Mouse (Mus musculus): ENCODE measurements around the gene Pdzd7. TPM values are rescaled to one million over a fixed set of nuclear protein-coding genes. Genes with fewer than 3 reads are reported as not detected.

Pdzd7 gene
- polyA plus RNA-seq, 1 experiment from 2014 or later, result 0.08 TPM

DNA sequence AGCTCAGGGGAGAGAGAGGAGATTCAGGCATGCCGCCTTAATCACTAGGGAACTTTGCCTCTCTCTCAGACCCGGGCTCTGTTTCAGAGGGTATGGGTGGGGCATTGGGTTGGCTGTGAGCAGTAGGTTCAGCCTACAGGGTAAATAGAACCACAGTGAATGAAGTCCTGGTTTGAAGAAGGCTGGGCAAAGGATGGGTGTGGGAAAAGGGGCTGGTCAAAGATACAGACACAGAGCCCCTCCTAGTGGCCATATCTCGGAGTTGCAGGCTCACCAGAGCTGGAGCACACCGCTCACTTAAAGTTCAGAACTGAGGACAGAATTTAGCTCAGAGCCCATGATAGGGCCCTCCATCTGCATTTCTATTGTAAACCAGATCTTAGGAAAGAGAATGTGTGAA is 13.7 kb downstream of the Pdzd7 start:
- peak; percentile 67 for DNase-seq (ENCODE audit: low spot score)

DNA sequence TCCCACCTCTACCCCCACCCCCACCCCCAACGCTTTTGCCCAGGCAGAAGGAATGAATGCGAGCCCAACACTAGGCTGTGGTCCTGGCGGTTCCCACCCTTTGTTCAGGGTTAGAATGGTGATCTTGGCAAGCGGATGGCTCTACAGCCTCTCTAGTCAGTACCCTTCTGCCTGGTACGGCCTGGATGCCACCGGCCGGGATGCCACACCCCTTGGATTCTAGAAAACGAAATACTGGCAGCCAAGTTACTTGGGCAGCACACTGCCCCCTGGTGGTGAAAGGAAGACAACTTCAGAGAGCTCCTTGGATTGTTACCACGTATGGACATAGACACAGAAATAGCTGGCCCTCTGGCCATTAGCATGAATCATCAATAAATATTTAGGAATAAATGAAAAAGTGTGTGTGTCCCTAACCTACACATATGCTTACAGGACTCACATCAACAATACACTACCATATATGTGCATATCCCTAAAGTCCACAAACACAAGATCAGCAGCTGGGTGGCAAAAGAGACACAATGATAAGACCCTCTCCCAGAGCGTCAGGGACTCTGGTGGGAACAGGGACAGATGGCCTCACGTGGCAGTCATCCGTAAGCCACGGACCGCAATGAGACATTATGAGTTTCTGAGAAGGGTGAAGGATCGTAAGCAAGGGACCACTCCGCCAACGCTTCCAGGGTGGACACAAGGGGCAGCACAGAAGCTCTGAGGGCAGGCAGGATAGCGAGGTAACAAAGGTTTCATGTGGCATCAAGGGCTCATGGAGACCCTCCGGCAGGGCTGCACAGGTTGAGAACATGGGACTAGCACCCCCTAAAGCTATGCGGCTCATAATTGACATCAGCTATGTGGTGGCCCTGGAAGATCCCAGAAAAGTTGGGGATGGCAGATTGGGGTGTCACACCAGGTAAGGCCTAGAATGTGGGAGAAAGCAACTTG is 14.5 kb downstream of the Pdzd7 start:
- peak; percentile 86 for DNase-seq (ENCODE audit: low spot score)

DNA sequence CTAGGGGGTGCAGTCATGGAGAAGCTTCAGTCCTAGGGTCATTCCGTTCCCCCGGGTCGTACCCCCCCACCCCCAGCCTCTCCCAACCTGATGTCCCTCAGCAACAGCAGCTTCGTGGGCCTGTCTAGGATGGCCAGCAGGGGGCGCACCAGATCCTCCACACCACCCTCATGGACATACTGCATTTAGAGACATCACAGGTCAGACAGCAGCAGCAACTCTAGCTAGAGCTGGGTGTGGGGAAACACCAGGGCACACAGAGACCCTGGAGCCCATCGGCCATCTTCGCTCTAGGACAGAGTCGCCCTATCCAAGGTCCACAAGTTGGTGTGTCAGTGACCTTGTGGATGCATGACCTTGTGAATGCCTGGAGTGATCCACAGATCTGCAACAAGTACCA is 15.4 kb downstream of the Pdzd7 start:
- DNase-seq (ENCODE audit: low spot score), result peak; percentile 60

DNA sequence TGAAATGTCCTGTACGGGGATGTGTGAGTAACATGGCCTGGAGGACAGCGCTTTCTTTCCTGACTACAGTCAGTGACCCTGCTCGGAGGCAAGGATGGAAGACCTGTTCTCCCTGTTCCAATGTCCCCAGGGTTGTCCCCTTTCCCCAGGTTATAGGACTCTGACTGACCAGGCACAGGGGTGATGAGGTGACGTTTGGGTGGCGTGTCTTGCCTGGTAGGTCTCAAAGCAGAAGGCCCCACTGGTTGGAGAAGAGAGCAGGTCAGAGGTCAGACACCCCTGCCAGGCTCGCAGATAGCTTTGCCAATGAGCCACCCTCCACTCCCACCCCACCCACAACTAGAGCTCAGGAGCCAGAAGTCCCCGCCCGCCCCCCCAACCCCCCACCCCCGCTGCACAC is 15.9 kb downstream of the Pdzd7 start:
- no peak for DNase-seq (ENCODE audit: low spot score)

DNA sequence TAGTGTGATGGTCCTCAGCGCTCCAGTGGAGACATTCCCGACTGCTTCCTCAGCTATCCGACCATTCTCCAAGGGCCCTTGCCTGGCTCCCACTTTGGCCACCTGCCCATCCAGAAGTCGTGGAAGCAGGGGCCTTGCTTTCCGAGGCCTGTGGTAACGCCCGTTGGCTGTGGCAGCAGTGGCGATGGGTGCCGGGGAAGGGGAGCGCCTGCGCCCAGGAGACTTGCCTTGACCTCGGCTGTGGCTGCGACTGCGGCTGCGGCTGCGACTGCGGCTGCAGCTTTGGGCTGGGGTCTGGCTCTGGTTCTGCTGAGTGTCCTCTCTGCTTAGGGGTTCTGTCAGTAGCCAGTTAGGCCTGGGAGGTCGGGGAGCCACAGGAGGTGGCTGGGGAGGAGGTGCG is 16.8 kb downstream of the Pdzd7 start:
- no peak for DNase-seq (ENCODE audit: low spot score)

DNA sequence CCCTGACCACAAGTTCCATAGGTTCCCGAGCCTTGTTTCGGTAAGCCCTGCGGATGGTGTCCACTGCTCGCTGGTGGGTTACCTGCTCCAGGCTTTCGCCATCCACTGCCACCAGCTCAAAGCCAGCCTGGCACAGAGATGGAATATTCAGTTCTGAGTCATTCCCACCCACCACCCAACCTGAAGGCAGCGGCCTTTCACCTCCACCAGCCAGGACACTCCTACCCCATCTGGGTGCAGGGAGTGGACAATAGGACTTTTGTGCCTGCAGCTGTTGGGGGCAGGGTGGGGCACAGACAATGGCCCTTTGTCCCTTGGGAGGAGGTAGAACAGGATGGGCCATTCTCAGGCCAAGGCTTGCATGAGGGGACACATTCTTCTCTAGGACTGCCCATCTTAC is 17.7 kb downstream of the Pdzd7 start:
- DNase-seq (ENCODE audit: low spot score), result no peak

DNA sequence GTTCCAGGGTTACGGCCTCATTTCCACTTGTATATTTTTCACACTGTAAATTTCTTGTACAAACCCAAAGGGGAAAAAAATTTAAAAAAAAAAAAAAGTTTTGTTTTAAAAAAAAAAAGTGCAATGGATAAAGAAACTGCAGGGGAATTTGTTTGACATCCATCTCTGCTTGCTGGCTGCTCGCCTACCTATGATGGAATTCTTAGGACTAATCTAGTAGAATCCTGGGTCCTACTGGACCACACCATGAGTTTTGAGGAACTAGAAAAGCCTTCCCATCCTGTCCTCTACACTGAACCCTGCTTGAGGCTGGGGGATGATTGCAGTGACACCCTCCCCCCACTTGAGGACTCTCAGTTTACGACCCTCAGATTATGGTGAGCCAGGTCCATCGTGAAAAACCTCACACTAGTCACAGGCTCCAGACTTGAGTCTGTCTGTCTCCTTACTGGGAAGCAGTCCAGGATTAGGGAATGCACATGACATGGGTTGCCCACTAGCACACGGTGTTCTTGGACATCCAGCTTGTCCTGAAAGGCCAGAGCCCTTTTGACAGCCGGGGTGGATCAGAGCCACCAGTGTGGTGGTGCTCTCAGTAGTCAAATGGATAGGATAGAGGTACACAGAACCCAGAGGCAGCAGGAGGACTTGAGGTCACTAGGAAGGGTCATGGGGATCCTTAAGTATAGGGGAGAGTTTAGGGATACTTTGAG is 18.4 kb downstream of the Pdzd7 start:
- DNase-seq (ENCODE audit: low spot score), result no peak

DNA sequence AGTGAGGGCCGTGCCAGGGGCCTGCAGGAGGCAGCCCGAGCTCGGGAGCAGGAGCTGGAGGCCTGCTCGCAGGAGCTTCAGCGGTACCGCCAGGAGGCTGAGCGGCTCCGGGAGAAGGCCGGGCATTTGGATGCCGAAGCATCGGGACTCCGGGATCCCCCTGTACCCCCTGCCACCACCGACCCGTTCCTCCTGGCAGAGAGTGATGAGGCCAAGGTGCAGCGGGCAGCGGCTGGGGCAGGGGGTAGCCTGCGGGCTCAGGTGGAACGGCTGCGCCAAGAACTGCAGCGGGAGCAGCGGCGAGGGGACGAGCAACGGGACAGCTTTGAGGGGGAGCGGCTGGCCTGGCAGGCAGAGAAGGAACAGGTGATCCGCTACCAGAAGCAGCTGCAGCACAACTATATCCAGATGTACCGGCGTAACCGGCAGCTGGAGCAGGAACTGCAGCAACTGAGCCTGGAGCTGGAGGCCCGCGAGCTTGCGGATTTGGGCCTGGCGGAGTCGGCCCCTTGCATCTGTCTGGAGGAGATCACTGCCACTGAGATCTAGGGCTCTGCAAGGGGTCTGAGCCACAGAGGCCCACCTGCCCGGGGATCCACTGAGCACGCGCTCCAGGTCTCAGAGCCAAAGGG is 19.5 kb downstream of the Pdzd7 start:
- DNase-seq (ENCODE audit: low spot score), result no peak

DNA sequence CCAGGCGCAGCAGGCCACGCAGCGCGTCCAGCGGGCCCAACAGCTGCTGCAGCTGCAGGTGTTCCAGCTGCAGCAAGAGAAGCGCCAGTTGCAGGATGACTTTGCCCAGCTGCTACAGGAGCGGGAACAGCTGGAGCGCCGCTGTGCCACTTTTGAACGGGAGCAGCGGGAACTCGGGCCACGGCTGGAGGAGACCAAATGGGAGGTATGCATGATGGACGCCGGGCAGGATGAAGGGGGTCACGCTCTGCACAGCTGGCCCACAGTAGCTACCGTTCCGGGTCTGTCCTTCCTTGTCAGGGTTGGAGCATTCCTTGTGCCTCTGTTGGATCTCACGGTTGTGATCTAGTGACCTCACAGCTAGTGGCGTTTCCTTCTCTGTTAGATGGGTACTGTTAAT is 20.7 kb downstream of the Pdzd7 start:
- DNase-seq (ENCODE audit: low spot score), result no peak

DNA sequence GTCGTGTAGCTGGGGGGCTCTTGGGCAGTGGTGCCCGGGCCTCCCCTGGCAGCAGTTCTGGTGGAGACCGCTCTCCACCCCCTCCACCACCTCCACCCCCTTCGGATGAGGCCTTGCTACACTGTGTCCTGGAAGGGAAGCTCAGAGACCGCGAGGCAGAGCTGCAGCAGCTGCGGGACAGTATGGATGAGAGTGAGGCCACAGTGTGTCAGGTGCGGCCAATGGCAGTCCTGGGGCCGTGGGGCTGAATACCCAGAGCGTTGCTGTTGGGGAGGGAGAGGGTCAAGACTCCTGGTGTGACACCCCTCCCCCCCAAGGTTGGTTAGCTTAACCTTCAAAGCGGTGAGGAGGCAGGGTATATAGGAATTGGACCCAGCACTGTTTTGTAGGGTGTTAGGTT is 21.5 kb downstream of the Pdzd7 start:
- no peak for DNase-seq (ENCODE audit: low spot score)

DNA sequence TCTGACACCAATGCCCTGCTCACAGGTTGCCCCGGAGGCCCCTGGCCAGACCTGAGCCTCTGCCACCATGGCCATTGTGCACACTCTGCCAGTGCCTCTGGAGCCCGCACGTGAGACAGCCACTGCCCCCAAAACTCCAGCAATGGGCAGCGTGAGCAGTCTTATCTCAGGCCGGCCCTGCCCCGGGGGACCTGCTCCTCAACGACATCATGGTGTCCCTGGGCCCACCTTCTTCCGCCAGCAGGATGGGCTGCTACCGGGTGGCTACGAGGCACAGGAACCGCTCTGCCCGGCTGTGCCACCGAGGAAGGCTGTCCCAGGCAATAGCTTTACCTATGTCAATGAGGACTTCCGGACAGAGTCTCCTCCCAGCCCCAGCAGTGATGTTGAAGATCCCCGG is 24.2 kb downstream of the Pdzd7 start:
- DNase-seq (ENCODE audit: low spot score), result no peak

DNA sequence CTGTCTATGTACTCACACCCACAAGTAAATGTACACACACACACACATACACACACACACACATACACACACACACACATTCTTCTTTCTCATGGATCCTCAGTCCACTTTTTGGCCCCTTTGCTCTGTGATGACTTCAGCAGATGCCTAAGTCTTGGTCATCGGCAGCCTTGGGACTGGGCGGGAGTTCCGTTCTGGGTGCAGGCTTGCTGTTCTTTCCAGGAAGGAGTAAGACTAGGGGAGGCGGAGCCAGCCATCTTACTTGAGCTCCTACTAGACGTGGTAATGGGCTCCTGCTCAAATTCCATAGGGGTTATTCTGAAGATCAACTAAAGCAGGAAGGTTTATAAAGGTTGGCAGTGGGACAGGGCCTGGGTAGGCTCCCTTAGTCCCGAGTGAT is 25.2 kb downstream of the Pdzd7 start:
- DNase-seq (ENCODE audit: low spot score), result no peak

DNA sequence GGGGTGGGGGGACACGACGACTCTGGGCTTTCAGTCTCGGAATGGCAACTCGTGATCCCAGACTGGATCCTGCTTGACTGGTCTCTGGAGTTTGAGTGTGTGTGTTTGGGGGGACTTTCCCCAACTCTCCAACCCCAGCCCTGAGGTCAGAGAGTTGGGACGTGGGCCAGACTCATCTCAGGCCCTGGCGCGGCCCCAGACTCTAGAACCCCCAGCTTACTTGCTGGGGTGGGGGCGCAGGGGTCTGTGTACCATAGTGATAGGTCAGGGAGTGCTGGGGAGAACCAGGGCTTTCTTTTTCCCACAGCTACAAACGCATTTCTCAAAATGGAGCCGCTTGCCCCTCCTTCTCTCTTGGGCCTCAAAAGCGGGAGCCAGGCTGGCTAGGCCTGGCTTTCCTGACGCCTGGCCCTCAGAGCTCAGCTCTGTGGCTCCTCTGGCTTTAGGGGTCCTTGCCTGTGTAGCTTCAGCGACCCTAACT is 27.1 kb downstream of the Pdzd7 start:
- no peak for DNase-seq (ENCODE audit: low spot score)

DNA sequence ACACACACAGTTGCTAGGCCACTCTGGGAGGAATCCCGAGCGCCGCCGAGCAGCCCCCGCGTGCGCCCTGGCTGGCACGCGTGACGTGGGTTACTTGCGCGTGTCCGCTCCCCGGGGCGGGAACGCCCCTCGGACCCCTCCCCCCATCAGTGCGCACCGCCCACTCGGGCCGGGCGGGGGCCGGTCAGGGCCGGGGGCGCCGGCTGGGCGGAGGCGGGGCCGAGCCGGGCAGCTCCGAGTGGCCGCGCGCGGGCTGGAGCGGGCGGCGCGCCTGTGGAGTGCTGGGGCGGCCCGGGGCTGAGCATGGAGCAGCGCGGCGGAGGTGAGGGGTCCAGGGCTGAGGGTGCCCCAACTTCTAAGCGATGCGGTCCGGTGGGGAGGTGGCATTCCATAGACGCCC is 27.6 kb downstream of the Pdzd7 start:
- DNase-seq (ENCODE audit: low spot score), result peak; percentile 35

DNA sequence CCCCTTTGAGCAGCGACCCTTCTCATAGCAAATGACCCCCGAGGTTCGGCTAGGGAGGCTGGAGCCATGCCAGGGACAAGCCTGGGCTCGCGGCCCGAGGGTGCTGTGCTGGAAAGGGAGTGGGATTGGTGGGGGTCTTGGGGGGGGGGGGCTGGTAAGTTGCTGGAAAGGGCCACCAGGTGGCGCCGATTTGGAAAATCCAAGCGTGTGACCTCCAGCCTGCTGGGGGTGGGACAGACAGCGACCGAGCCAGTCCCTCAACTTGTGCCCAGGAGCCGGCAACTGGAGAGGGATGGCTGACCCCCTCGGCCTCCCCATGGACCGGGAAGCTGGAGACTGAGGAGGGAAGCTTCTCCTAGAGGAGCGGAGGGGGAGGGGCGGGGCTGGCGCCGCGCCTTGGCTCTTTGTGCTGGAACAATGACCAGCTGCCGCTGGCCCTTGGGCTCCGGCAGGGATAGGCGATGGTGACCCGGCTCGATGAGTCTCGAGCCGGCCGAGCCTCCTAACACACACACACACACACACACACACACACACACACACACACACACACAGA is 28.2 kb downstream of the Pdzd7 start:
- peak; percentile 56 for DNase-seq (ENCODE audit: low spot score)

DNA sequence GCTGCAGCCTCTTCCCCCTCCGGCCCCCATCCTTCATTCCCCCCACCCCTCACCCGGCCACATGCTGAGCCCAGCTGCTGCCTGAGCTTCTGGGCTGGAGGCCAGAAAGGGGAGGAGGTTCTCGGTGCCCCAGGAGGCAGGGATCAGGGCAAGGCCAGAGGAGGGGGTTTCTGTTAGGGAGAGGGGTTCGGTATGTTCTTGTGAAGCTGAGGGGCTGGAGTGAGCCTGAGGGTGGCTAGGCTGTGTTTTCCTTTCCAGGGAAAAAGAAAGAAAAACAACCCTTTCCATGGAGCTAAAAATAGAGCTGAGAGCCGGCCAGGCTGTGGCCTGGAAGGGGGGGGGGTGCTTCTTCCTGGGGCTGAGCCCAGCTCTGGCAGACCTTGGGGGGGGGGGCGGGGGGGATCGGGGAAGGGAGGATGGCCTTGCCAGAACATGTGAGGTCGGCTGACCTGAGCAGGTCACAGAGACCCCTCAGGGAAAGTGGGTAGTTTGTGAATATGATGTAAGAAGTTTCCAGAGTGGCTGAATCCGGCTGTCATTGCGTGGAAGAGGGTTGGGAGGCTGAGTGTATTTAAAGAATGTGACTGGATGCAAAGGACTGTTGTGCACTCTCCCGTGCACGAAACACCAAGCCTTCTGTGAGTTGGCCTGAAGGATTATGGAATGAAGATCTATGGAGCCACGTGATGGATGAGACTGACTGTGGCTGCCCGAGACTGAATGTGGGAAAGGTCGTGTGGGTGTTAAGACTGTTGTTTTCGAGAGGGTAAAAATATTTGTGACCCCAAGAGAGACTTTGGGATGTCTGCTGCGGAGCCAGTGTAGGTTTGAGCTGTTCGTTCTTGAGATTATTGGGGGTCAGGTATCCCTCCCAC is 28.9 kb downstream of the Pdzd7 start:
- DNase-seq (ENCODE audit: low spot score), result no peak

DNA sequence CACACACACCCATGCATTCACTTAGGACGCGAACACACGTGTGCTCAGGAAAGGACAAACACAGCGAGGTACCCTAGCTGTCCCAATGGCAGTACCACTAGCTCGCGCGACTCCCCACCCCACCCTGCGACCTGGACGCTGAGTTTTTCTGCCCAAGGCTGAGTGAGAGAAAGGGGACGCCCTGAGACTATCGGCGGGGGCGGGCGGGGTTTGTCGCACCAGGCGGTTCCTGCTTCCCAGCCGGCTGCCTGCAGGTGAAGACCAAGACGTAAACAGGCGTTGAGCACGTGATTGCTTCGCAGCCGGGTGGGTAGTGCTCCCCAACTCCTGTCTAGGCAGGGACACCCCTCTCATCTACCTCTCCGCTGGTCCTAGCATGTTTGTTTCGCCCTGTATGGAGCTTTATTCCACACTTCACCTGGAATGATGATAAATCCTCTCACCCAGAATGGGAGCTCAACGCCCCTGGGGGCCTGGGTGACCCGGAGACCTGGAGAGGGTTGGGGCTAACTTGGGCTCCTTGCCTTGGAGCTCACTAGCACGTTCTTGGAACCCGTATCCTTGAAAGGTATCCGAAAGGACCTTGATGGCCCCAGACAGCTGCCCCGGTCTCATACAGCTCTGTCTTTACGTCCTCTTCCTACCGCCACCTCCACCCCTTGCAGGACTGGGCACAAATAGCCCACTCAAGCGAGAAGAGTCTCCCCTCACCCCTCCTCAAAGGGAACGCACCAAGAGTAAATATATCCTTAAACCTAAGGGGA is 29.8 kb downstream of the Pdzd7 start:
- DNase-seq (ENCODE audit: low spot score), result peak; percentile 77

DNA sequence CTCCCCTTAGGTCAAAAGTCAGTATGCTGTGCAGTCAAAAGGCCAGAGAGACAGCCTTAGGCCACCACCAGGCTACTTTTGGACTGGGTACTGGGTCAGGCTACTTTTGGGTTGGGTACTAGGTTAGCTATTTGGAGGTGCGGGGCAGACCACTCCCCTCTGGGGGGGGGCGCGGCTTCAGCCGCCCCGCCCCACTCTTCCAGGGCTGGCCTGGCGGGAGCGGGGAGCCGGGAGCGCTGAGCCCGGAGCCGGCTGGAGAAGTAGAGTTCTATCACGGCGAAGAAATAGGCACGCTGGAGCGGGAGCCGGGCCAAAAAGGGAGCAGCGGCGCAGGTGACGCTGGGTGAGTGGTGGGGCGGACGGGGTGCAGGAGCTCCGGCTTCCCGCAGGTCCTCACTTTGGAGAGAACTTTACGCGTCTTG is 30.5 kb downstream of the Pdzd7 start:
- DNase-seq (ENCODE audit: low spot score), result peak; percentile 33

DNA sequence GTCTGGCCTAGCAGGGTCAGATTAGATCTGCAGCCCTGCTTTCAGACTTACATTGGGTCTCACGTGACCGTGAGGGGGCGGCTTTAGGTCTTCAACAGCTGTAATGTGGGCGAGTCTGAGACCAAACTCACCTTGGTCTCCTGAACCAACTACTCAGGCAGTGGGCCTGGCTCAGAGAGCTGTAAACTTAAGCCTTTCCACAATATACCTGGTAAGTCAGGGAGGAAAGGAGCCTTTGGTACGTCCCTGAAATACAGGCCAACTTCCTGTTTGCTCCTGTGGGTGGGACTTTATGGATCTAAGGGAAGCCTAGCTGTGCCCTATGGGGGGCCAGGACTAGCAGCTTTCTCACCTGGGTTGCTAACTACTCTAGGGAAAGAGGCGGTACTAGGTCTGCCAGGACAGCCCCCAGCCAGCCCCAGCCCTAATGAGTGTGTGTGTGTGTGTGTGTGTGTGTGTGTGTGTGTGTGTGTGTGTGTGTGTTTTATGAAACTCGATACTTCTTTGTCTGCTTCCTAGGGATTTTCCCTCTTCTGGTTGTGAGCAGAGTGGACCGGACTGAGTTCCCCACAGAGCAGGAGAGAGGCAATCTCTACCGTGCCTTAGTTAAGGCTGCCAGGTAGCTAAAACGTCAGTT is 31.1 kb downstream of the Pdzd7 start, which contains the start of gene Lzts2:
Gene Lzts2, plus strand, starts transcription at position 80 of the 637 bp plus-strand sequence.
- peak; percentile 28 for DNase-seq (ENCODE audit: low spot score)

All from thymus, postnatal 0 days (tissue).